Mouse (Mus musculus) hindbrain, embryonic 11.5 days (tissue): ENCODE measurements at regions not wholly inside any gene's neighbourhood (a gene's known extent, or its start where the extent isn't known, plus 50 kb on each side); places are given as distances from the start of the nearest gene placed in this dataset.

ENCODE experiments used
- ATAC-seq: fragments of 200-750 bp; cut with Nextera tagmentation; 2 replicates; pipeline ENCODE4 v1.8.0; 2017; ENCODE audit warnings: mild to moderate bottlenecking, moderate TSS enrichment, moderate library complexity; ENCODE audit not compliant: low FRiP score
- DNase-seq: peaks from one replicate; pipeline ENCODE4 v3.0.0-alpha.2; 2015; ENCODE audit warnings: low spot score
- H3K27ac ChIP-seq: fragments of 300-500 bp; sonication (generic); 2 replicates; pipeline ENCODE4 v1.5.1; 2014; ENCODE audit warnings: mild to moderate bottlenecking, low read depth, low read length
- H3K27me3 ChIP-seq: fragments of 300-500 bp; sonication (generic); 2 replicates; pipeline ENCODE4 v1.6.1; 2014; ENCODE audit warnings: mild to moderate bottlenecking, low read length, moderate library complexity, mixed read lengths; ENCODE audit not compliant: control insufficient read depth, insufficient read depth
- H3K36me3 ChIP-seq: fragments of 300-500 bp; sonication (generic); 2 replicates; pipeline ENCODE4 v1.6.1; 2014; ENCODE audit warnings: mild to moderate bottlenecking, low read length, moderate library complexity, mixed read lengths; ENCODE audit not compliant: control insufficient read depth, insufficient read depth
- H3K4me1 ChIP-seq: fragments of 300-500 bp; sonication (generic); replicated peaks from 2 replicates; pipeline ENCODE4 v1.6.1; 2014; ENCODE audit warnings: low read length, mixed read lengths; ENCODE audit not compliant: control insufficient read depth, insufficient read depth
- H3K4me2 ChIP-seq: fragments of 300-500 bp; sonication (generic); replicated peaks from 2 replicates; pipeline ENCODE4 v1.6.1; 2014; ENCODE audit warnings: mild to moderate bottlenecking, low read depth, low read length
- H3K4me3 ChIP-seq: fragments of 300-500 bp; sonication (generic); 2 replicates; pipeline ENCODE4 v1.5.1; 2014; ENCODE audit warnings: low read depth, low read length
- H3K9ac ChIP-seq: fragments of 300-500 bp; sonication (generic); 2 replicates; pipeline ENCODE4 v1.6.1; 2014; ENCODE audit warnings: low read depth, low read length
- H3K9me3 ChIP-seq: fragments of 300-500 bp; sonication (generic); 2 replicates; pipeline ENCODE4 v1.6.1; 2016; ENCODE audit warnings: low read length; ENCODE audit not compliant: control insufficient read depth
- WGBS: fragments of 180-500 bp; shearing (Covaris S2); extraction: QIAGEN DNeasy Blood & Tissue Kit; methylation state at CpG from one replicate; pipeline ENCODE4 v1.1.7; 2014; 5-methylcytosine and 5-hydroxymethylcytosine counted together

DNA sequence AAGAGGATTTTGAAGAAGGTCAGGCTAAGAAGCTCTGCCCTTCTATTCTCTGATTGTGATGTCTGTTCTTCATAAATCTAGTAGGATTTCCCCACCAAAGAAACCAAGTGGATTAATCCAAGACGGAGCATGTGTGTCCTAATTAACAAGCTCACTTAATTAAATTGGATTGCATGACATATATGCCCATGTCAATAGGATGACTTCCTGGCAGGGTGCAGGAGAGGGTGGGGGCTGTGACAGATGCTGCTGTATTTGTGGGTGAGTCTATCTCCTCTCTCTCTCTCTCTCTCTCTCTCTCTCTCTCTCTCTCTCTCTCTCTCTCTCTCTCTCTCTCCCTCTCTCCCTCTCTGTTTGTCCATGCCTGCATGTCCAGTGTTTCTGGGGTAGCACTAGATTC is 149.3 kb upstream of the Gm9833 start:
- Histone ChIP-seq H3K27me3 (no peaks in the 10 kb centered on the region), H3K4me2 (no peak overlapping the region), H3K4me3 (no peak overlapping the region), H3K9ac (no peak overlapping the region), H3K36me3 (no peaks in the 10 kb centered on the region), H3K9me3 (no peaks in the 10 kb centered on the region), H3K4me1 (no peaks in the 10 kb centered on the region), H3K27ac (no peak overlapping the region)
- no peak for ATAC-seq
- DNase-seq, result no peak
- WGBS, result 63% methylated on average over 1 of the region's 1 CpGs

DNA sequence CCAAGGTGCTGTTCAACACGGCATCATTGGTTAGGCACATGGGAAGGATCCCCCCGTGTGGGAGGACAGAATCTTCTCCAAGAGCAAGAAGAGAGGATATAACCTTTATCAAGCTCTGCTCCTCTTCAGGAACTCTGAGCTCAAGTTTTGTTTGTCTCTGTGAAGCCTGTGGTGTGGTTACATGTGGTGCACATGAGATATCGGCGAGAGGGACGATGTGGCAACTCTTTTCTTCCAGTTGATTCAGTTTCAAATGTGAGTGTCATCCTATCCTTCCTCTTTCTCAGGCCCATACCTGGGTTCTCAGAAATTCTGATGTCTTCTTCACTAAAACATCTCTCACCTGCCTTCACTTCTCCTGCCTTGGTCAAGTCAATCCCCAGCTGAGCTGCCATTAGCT is 145.3 kb upstream of the Gm9833 start:
- Histone ChIP-seq H3K4me2 (no peak overlapping the region), H3K9me3 (no peaks in the 10 kb centered on the region), H3K4me1 (no peaks in the 10 kb centered on the region), H3K4me3 (no peak overlapping the region), H3K27me3 (no peaks in the 10 kb centered on the region), H3K27ac (no peak overlapping the region), H3K9ac (no peak overlapping the region), H3K36me3 (no peaks in the 10 kb centered on the region)
- 98% methylated on average over 5 of the region's 5 CpGs for WGBS
- ATAC-seq, result no peak
- DNase-seq, result no peak

DNA sequence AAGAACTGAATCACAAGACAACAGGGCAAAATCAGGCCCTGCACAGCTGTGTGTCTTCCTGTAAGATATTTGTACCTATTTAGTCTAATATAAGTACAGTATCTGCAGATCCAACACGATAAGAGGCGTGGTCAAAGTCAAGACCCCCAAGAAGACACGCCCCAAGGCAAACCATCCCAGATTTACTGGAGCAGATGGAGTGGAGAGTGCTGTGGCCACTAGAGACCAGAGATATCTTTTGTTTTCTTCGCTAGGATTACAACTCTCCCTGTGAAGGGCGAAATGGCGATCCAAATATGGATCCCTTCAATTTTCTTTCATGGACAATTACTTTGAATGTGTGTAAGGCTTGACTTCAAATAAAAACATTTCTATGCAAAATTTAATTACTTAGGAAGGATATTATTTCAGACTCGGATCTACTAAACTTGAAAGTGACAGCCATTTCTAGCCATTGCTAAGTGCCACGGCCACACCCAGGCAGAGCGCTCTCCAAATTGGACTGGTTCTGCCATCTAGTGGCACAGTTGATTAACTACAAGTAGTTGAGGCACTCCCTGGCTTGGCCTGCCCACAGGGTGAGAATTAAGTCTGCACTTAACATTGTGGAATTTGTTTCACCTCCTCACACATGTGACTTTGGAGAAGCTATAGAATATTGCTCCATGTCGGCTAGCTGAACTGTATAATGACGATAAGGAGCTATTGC is 140.4 kb upstream of the Gm9833 start:
- H3K4me3 ChIP-seq, result no peak overlapping the region
- no peak overlapping the region for H3K27ac ChIP-seq
- H3K9me3 ChIP-seq, result no peaks in the 10 kb centered on the region
- peak; percentile 91 for ATAC-seq
- H3K27me3 ChIP-seq, result no peaks in the 10 kb centered on the region
- no peak overlapping the region for H3K4me2 ChIP-seq
- H3K4me1 ChIP-seq, result no peaks in the 10 kb centered on the region
- H3K9ac ChIP-seq, result no peak overlapping the region
- no peaks in the 10 kb centered on the region for H3K36me3 ChIP-seq
- WGBS, result 53% methylated on average over 11 of the region's 11 CpGs
- DNase-seq, result peak; percentile 77

DNA sequence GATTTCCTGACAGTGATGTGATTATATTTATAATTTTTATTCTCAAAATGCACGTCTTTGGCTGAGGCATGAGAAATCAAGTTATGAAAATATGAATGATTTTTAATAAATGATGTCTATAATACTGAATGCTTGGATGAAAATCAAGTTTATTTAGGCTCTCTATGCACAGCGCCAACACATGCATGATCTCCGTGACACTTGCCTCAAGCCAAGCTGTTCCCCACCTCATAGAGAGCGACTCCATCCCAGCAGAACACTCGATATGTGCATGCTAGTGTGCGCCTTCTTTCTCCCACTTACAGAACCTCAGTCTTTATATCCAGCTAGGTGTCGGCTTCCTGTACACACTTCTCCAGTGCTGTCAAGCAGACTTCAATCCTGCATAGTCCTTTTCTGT is 139.8 kb upstream of the Gm9833 start:
- Histone ChIP-seq H3K9me3 (no peaks in the 10 kb centered on the region), H3K9ac (no peak overlapping the region), H3K4me1 (no peaks in the 10 kb centered on the region), H3K27ac (no peak overlapping the region), H3K36me3 (no peaks in the 10 kb centered on the region), H3K4me2 (no peak overlapping the region), H3K4me3 (no peak overlapping the region), H3K27me3 (no peaks in the 10 kb centered on the region)
- ATAC-seq, result 0 out of 2 replicates have a peak, but pooled peaks have one; percentile 7
- DNase-seq, result no peak
- WGBS, result 75% methylated on average over 7 of the region's 7 CpGs

DNA sequence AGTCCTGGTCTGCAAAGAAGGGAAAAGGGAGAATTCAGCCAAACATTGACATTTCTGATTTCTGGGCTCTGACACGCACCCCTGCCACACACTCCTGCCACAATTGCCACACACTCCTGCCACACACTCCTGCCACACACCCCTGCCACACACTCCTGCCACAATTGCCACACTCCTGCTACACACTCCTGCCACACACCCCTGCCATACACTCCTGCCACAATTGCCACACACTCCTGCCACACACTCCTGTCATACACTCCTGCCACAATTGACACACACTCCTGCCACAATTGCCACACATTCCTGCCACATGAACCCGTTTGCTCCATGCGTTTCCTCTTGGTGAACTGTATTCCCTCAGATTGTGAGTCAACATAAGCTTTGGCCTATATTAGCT is 130.0 kb upstream of the Gm9833 start:
- no peaks in the 10 kb centered on the region for H3K36me3 ChIP-seq
- H3K4me1 ChIP-seq, result no peaks in the 10 kb centered on the region
- no peak overlapping the region for H3K9ac ChIP-seq
- no peak overlapping the region for H3K4me2 ChIP-seq
- no peak for ATAC-seq
- no peak for DNase-seq
- no peak overlapping the region for H3K4me3 ChIP-seq
- H3K9me3 ChIP-seq, result no peaks in the 10 kb centered on the region
- no peaks in the 10 kb centered on the region for H3K27me3 ChIP-seq
- WGBS, result 92% methylated on average over 3 of the region's 3 CpGs
- H3K27ac ChIP-seq, result no peak overlapping the region

DNA sequence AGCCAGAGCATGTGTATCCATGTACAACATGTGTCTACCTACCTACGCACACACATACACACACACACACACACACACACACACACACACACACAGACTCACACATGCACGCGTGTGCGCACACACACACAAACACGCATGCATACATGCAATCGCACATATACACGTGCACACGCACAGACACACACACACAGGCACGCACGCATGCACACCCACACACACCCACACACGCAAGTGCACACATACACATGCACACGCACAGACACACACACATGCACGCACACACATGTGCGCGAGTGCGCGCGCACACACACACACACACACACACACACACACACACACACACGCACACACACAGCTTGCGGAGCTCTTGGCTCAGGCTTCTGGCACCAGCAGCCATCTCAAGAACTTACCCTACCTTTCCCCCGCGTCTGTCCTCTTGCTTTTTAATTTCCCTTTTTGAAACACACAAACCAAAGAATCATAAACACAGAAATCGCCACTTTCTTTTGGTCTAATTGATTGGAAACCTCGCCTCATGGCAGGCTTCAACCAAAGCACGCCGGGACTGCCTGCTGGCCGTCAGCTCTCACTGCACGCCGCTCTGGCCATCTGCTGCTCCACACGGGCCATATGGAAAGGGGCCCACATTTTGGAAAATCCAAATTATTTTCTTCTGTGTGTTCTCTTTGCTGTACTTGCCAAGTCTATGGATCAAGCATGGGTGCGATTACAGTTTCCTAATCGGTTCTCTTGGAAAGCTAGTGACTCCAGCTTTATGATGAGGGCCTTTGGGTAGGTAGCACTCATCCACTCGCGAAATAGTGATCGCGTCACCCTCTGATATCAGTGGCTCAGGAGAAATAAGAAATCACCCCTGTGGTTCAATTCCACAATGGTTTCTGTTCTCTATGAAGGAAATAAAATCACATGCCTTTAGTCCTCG is 127.9 kb upstream of the Gm9833 start:
- H3K36me3 ChIP-seq, result no peaks in the 10 kb centered on the region
- no peak overlapping the region for H3K9ac ChIP-seq
- no peak overlapping the region for H3K27ac ChIP-seq
- no peaks in the 10 kb centered on the region for H3K4me1 ChIP-seq
- no peak for DNase-seq
- no peaks in the 10 kb centered on the region for H3K27me3 ChIP-seq
- 92% methylated on average over 37 of the region's 37 CpGs for WGBS
- no peak for ATAC-seq
- no peaks in the 10 kb centered on the region for H3K9me3 ChIP-seq
- no peak overlapping the region for H3K4me2 ChIP-seq
- no peak overlapping the region for H3K4me3 ChIP-seq

GRCm38 (mm10) chr3:9960696-9961095 is 127.2 kb upstream of the Gm9833 start:
- DNase-seq (no peak), ATAC-seq (no peak)
- Histone ChIP-seq H3K27ac (no peak overlapping the region), H3K27me3 (no peaks in the 10 kb centered on the region), H3K9ac (no peak overlapping the region), H3K4me2 (no peak overlapping the region), H3K36me3 (no peaks in the 10 kb centered on the region), H3K9me3 (no peaks in the 10 kb centered on the region), H3K4me1 (no peaks in the 10 kb centered on the region), H3K4me3 (no peak overlapping the region)
- 58% methylated on average over 7 of the region's 7 CpGs for WGBS
